Mouse (Mus musculus) neural tube, embryonic 14.5 days (tissue): ENCODE results near the gene Add3. TPM values are rescaled to one million over a fixed set of nuclear protein-coding genes. Genes with fewer than 3 reads are reported as not detected.
A peak's percentile ranks its signal among the peaks of the same experiment; 100 is the strongest.

Source experiments
- ATAC-seq: fragments of 200-750 bp; cut with Nextera tagmentation; 2 replicates; pipeline ENCODE4 v1.8.0; 2017; ENCODE audit warnings: low read depth, mild to moderate bottlenecking, moderate TSS enrichment, moderate library complexity
- H3K27ac ChIP-seq: fragments of 300-500 bp; sonication (generic); 2 replicates; pipeline ENCODE4 v1.5.1; 2014; ENCODE audit warnings: low read depth, mild to moderate bottlenecking, control low read depth, low read length, moderate library complexity, mixed read lengths
- H3K27me3 ChIP-seq: fragments of 300-500 bp; sonication (generic); 2 replicates; pipeline ENCODE4 v1.6.1; 2014; ENCODE audit warnings: low read length; ENCODE audit not compliant: control insufficient read depth, insufficient read depth
- H3K36me3 ChIP-seq: fragments of 300-500 bp; sonication (generic); 2 replicates; pipeline ENCODE4 v1.6.1; 2014; ENCODE audit warnings: low read length, mixed read lengths; ENCODE audit not compliant: control insufficient read depth, insufficient read depth
- H3K4me1 ChIP-seq: fragments of 300-500 bp; sonication (generic); 2 replicates; pipeline ENCODE4 v1.6.1; 2014; ENCODE audit warnings: low read length; ENCODE audit not compliant: control insufficient read depth, insufficient read depth
- H3K4me2 ChIP-seq: fragments of 300-500 bp; sonication (generic); 2 replicates; pipeline ENCODE4 v1.6.1; 2014; ENCODE audit warnings: mild to moderate bottlenecking, low read depth, low read length, control low read depth
- H3K4me3 ChIP-seq: fragments of 300-500 bp; sonication (generic); 2 replicates; pipeline ENCODE4 v1.5.1; 2014; ENCODE audit warnings: low read depth, low read length, control low read depth, mixed read lengths
- H3K9ac ChIP-seq: fragments of 300-500 bp; sonication (generic); replicated peaks from 2 replicates; pipeline ENCODE4 v1.6.1; 2014; ENCODE audit warnings: low read depth, mild to moderate bottlenecking, control low read depth, low read length, mixed read lengths
- H3K9me3 ChIP-seq: fragments of 300-500 bp; sonication (generic); 2 replicates; pipeline ENCODE4 v1.6.1; 2016; ENCODE audit warnings: low read length; ENCODE audit not compliant: control insufficient read depth
- WGBS: fragments of 180-500 bp; shearing (Covaris S2); extraction: QIAGEN DNeasy Blood & Tissue Kit; methylation state at CpG from one replicate; pipeline ENCODE4 v1.1.7; 2014; 5-methylcytosine and 5-hydroxymethylcytosine counted together
- polyA plus RNA-seq: library from polyadenylated mRNA; unstranded; fragments of >200 nt; fragmentation: Nextera tagmentation; extraction: Ambion mirVana; gene quantifications from 2 replicates; pipeline ENCODE4 v1.2.1, GENCODE M21; 2014

Add3 gene
- polyA plus RNA-seq, 1 experiment from 2014 or later = 26.3 TPM

GRCm38 (mm10) chr19:53127320-53128291, 12.6 kb upstream of the Add3 start:
- WGBS = 17% methylated on average over 18 of the region's 18 CpGs

GRCm38 (mm10) chr19:53128494-53129337, 11.5 kb upstream of the Add3 start:
- no peak overlapping the region for H3K4me2 ChIP-seq
- no peak overlapping the region for H3K9ac ChIP-seq
- no peaks in the 10 kb centered on the region for H3K9me3 ChIP-seq
- no peaks in the 10 kb centered on the region for H3K27me3 ChIP-seq
- no peak for ATAC-seq
- H3K27ac ChIP-seq = no peak overlapping the region
- H3K4me3 ChIP-seq = no peak overlapping the region
- H3K36me3 ChIP-seq = no peaks in the 10 kb centered on the region
- no peaks in the 10 kb centered on the region for H3K4me1 ChIP-seq
- 48% methylated on average over 13 of the region's 13 CpGs for WGBS

More at GRCm38 (mm10) chr19:53127320-53128291, 12.6 kb upstream of the Add3 start:
- H3K4me1 ChIP-seq = no peaks in the 10 kb centered on the region
- no peak overlapping the region for H3K4me3 ChIP-seq
- no peaks in the 10 kb centered on the region for H3K27me3 ChIP-seq
- no peak overlapping the region for H3K27ac ChIP-seq
- no peak overlapping the region for H3K9ac ChIP-seq
- H3K4me2 ChIP-seq = no peak overlapping the region
- ATAC-seq = no peak
- H3K9me3 ChIP-seq = no peaks in the 10 kb centered on the region
- H3K36me3 ChIP-seq = no peaks in the 10 kb centered on the region

GRCm38 (mm10) chr19:53130399-53131175, 9.7 kb upstream of the Add3 start:
- 92% methylated on average over 15 of the region's 16 CpGs for whole genome bisulfite sequencing
- Histone ChIP-seq H3K9me3 (no peaks in the 10 kb centered on the region), H3K4me1 (no peaks in the 10 kb centered on the region), H3K36me3 (no peaks in the 10 kb centered on the region), H3K27ac (no peak overlapping the region), H3K4me3 (no peak overlapping the region), H3K9ac (no peak overlapping the region), H3K4me2 (no peak overlapping the region), H3K27me3 (no peaks in the 10 kb centered on the region)
- ATAC-seq = no peak

- WGBS = 86% methylated on average over 10 of the region's 10 CpGs
- no peak for ATAC-seq
- no peak overlapping the region for H3K4me2 ChIP-seq
Observed at GRCm38 (mm10) chr19:53132471-53132870, 7.8 kb upstream of the Add3 start.

GRCm38 (mm10) chr19:53136336-53137090, 3.7 kb upstream of the Add3 start:
- no peak overlapping the region for H3K4me3 ChIP-seq
- WGBS = 65% methylated on average over 13 of the region's 13 CpGs
- no peak overlapping the region for H3K9ac ChIP-seq
- ATAC-seq = no peak
- H3K36me3 ChIP-seq = no peaks in the 10 kb centered on the region
- H3K27me3 ChIP-seq = no peaks in the 10 kb centered on the region
- H3K27ac ChIP-seq = no peak overlapping the region
- H3K4me2 ChIP-seq = no peak overlapping the region
- no peaks in the 10 kb centered on the region for H3K9me3 ChIP-seq
- H3K4me1 ChIP-seq = peaks cover 4% of the 10 kb centered on the region

More at GRCm38 (mm10) chr19:53132471-53132870, 7.8 kb upstream of the Add3 start:
- no peaks in the 10 kb centered on the region for H3K27me3 ChIP-seq
- H3K36me3 ChIP-seq = no peaks in the 10 kb centered on the region
- H3K27ac ChIP-seq = no peak overlapping the region
- no peaks in the 10 kb centered on the region for H3K4me1 ChIP-seq
- H3K9me3 ChIP-seq = no peaks in the 10 kb centered on the region
- no peak overlapping the region for H3K9ac ChIP-seq
- no peak overlapping the region for H3K4me3 ChIP-seq

GRCm38 (mm10) chr19:53137116-53137670, 3.0 kb upstream of the Add3 start:
- Histone ChIP-seq H3K4me3 (no peak overlapping the region), H3K4me1 (peaks cover 6% of the 10 kb centered on the region), H3K9me3 (no peaks in the 10 kb centered on the region), H3K27me3 (no peaks in the 10 kb centered on the region), H3K9ac (no peak overlapping the region), H3K4me2 (no peak overlapping the region), H3K27ac (no peak overlapping the region), H3K36me3 (no peaks in the 10 kb centered on the region)
- 51% methylated on average over 4 of the region's 4 CpGs for whole genome bisulfite sequencing
- no peak for ATAC-seq

GRCm38 (mm10) chr19:53140804-53141250, 584 bp downstream of the Add3 start:
- ATAC-seq = no peak
- 8% methylated on average over 6 of the region's 6 CpGs for WGBS
- peak overlapping the region; percentile 50; the same call in 1 of the 2 replicates for H3K9ac ChIP-seq
- no peaks in the 10 kb centered on the region for H3K27me3 ChIP-seq
- H3K4me3 ChIP-seq = peak overlapping the region; percentile 90
- peaks cover 11% of the 10 kb centered on the region for H3K4me1 ChIP-seq
- no peak overlapping the region for H3K27ac ChIP-seq
- peak overlapping the region; percentile 93 for H3K4me2 ChIP-seq
- H3K36me3 ChIP-seq = no peaks in the 10 kb centered on the region
- H3K9me3 ChIP-seq = no peaks in the 10 kb centered on the region
